Mouse (Mus musculus) brown adipose tissue, adult 24 weeks (tissue): ENCODE data around the gene Rab26. TPM values are rescaled to one million over a fixed set of nuclear protein-coding genes. Genes with fewer than 3 reads are reported as not detected.

Experiments used
- H3K27ac ChIP-seq: fragments of 200-500 bp; replicated peaks from 2 replicates; pipeline ENCODE4 v1.5.1; 2012; ENCODE audit warnings: low read depth, mild to moderate bottlenecking, low read length
- H3K4me1 ChIP-seq: fragments of 200-500 bp; 2 replicates; pipeline ENCODE4 v1.6.1; 2012; ENCODE audit warnings: low read length, mixed read lengths; ENCODE audit not compliant: control insufficient read depth, insufficient read depth, insufficient read length
- H3K4me3 ChIP-seq: fragments of 200-500 bp; 2 replicates; pipeline ENCODE4 v1.5.1; 2012; ENCODE audit warnings: low read depth, mild to moderate bottlenecking, low read length, moderate library complexity; ENCODE audit not compliant: insufficient read depth
- polyA plus RNA-seq: library from polyadenylated mRNA; stranded (reverse); fragments of >200 nt; gene quantifications from 2 replicates; pipeline ENCODE4 v1.2.4, GENCODE M21; 2012; ENCODE audit not compliant: missing spikeins, insufficient read depth, insufficient read length

Gene Rab26
- not detected in 2 replicates for polyA plus RNA-seq

- H3K27ac ChIP-seq = no peak within 1 kb of the TSS
- H3K4me3 ChIP-seq = peak within 1 kb of the TSS; percentile 40
- peaks cover 9% of the 10 kb centered on the region; the same call in 1 of the 2 replicates for H3K4me1 ChIP-seq
These were observed at the start of gene Rab26 for GRCm38 (mm10) chr17:24534160-24534718. Rab26 (minus strand) TSS chr17:24534210.

- no peak overlapping the region for H3K4me3 ChIP-seq
- H3K4me1 ChIP-seq = peaks cover 3% of the 10 kb centered on the region; the same call in 1 of the 2 replicates
- H3K27ac ChIP-seq = no peak overlapping the region
These were observed 46.3 kb upstream of the Rab26 start for GRCm38 (mm10) chr17:24580287-24580686.

GRCm38 (mm10) chr17:24579532-24579931 is 45.5 kb upstream of the Rab26 start:
- Histone ChIP-seq H3K4me3 (no peak overlapping the region), H3K4me1 (peaks cover 3% of the 10 kb centered on the region; the same call in 1 of the 2 replicates), H3K27ac (no peak overlapping the region)

- H3K4me3 ChIP-seq = no peak overlapping the region
- no peaks in the 10 kb centered on the region for H3K4me1 ChIP-seq
- H3K27ac ChIP-seq = no peak overlapping the region
These were observed 39.8 kb upstream of the Rab26 start for GRCm38 (mm10) chr17:24573811-24574210.

GRCm38 (mm10) chr17:24572651-24573245 is 38.7 kb upstream of the Rab26 start:
- Histone ChIP-seq H3K4me1 (no peaks in the 10 kb centered on the region), H3K4me3 (no peak overlapping the region), H3K27ac (no peak overlapping the region)

- Histone ChIP-seq H3K4me3 (no peak overlapping the region), H3K4me1 (peaks cover 5% of the 10 kb centered on the region), H3K27ac (no peak overlapping the region)
These were observed 35.8 kb upstream of the Rab26 start for GRCm38 (mm10) chr17:24569837-24570236.

- no peak overlapping the region for H3K4me3 ChIP-seq
- H3K27ac ChIP-seq = no peak overlapping the region
- H3K4me1 ChIP-seq = peaks cover 11% of the 10 kb centered on the region
These were observed 33.2 kb upstream of the Rab26 start for GRCm38 (mm10) chr17:24567034-24567779.

- no peak overlapping the region for H3K4me3 ChIP-seq
- H3K27ac ChIP-seq = no peak overlapping the region
- peaks cover 11% of the 10 kb centered on the region for H3K4me1 ChIP-seq
These were observed 31.8 kb upstream of the Rab26 start for GRCm38 (mm10) chr17:24565792-24566191.

- Histone ChIP-seq H3K4me1 (peaks cover 16% of the 10 kb centered on the region), H3K4me3 (no peak overlapping the region), H3K27ac (no peak overlapping the region)
These were observed 31.1 kb upstream of the Rab26 start for GRCm38 (mm10) chr17:24565092-24565491.

GRCm38 (mm10) chr17:24564422-24564821 is 30.4 kb upstream of the Rab26 start:
- H3K4me3 ChIP-seq = no peak overlapping the region
- peaks cover 19% of the 10 kb centered on the region for H3K4me1 ChIP-seq
- no peak overlapping the region for H3K27ac ChIP-seq

- Histone ChIP-seq H3K4me1 (peaks cover 25% of the 10 kb centered on the region), H3K27ac (peak overlapping the region; percentile 47; the same call in 1 of the 2 replicates), H3K4me3 (no peak overlapping the region)
These were observed 29.6 kb upstream of the Rab26 start for GRCm38 (mm10) chr17:24563638-24564037.

- Histone ChIP-seq H3K4me1 (peaks cover 33% of the 10 kb centered on the region), H3K27ac (no peak overlapping the region), H3K4me3 (no peak overlapping the region)
These were observed 27.6 kb upstream of the Rab26 start for GRCm38 (mm10) chr17:24561592-24561991.

GRCm38 (mm10) chr17:24560301-24561028 is 26.5 kb upstream of the Rab26 start:
- H3K4me1 ChIP-seq = peaks cover 33% of the 10 kb centered on the region
- H3K27ac ChIP-seq = peak overlapping the region; percentile 41; the same call in 1 of the 2 replicates
- no peak overlapping the region for H3K4me3 ChIP-seq

- Histone ChIP-seq H3K4me1 (peaks cover 36% of the 10 kb centered on the region), H3K27ac (peak overlapping the region; percentile 92), H3K4me3 (no peak overlapping the region)
These were observed 25.1 kb upstream of the Rab26 start for GRCm38 (mm10) chr17:24559146-24559545.

- H3K4me1 ChIP-seq = peaks cover 33% of the 10 kb centered on the region
- no peak overlapping the region for H3K4me3 ChIP-seq
- peak overlapping the region; percentile 92 for H3K27ac ChIP-seq
These were observed 24.6 kb upstream of the Rab26 start for GRCm38 (mm10) chr17:24558600-24559099.
